Mouse (Mus musculus): ENCODE results near the gene Ngrn. TPM values are rescaled to one million over a fixed set of nuclear protein-coding genes. Genes with fewer than 3 reads are reported as not detected.

Ngrn gene
- polyA plus RNA-seq (2012; rRNA removed; ENCODE audit: low replicate concordance): 10.9 and 12.6 TPM in 2 replicates

GRCm38 (mm10) chr7:80260625-80261371 lies at the start of gene Ngrn:
TSS of gene Ngrn (plus strand) at chr7:80261215.

GRCm38 (mm10) chr7:80232489-80233029 lies 28.5 kb upstream of the Ngrn start, which contains the start of the genes Cib1 and Gdpgp1:
TSS of gene Cib1 (minus strand) at chr7:80232813.
TSS of gene Gdpgp1 (plus strand) at chr7:80232865.

GRCm38 (mm10) chr7:80246148-80246721 lies 14.8 kb upstream of the Ngrn start, which contains the start of gene Ttll13:
TSS of gene Ttll13 (plus strand) at chr7:80246376.

GRCm38 (mm10) chr7:80268897-80269750 lies 8.1 kb downstream of the Ngrn start, which contains the start of gene Vps33b:
TSS of gene Vps33b (plus strand) at chr7:80269649.

GRCm38 (mm10) chr7:80294062-80294763 lies 33.2 kb downstream of the Ngrn start, which contains the start of gene Prc1:
TSS of gene Prc1 (plus strand) at chr7:80294450.

Other genes with a start within 250 kb of the Ngrn start
- 37.2 and 42.2 TPM in 2 replicates for gene Zfp710, start 236.4 kb upstream of the Ngrn start, polyA plus RNA-seq (2012; rRNA removed; ENCODE audit: low replicate concordance)
- 66.2 and 67.7 TPM in 2 replicates for gene Idh2, start 145.8 kb upstream of the Ngrn start, polyA plus RNA-seq (2012; rRNA removed; ENCODE audit: low replicate concordance)
- gene Sema4b, start 74.4 kb upstream of the Ngrn start, polyA plus RNA-seq (2012; rRNA removed; ENCODE audit: low replicate concordance): 55.3 and 79.0 TPM in 2 replicates
- gene Cib1, start 28.4 kb upstream of the Ngrn start, polyA plus RNA-seq (2012; rRNA removed; ENCODE audit: low replicate concordance): 543 and 731 TPM in 2 replicates
- 2.1 and 3.7 TPM in 2 replicates for gene Gdpgp1, start 28.4 kb upstream of the Ngrn start, polyA plus RNA-seq (2012; rRNA removed; ENCODE audit: low replicate concordance)
- gene Ttll13, start 14.8 kb upstream of the Ngrn start, polyA plus RNA-seq (2012; rRNA removed; ENCODE audit: low replicate concordance): 0.05 TPM in 1 of 2 replicates, not detected in the other
- gene Vps33b, start 8.4 kb downstream of the Ngrn start, polyA plus RNA-seq (2012; rRNA removed; ENCODE audit: low replicate concordance): 7.4 and 8.3 TPM in 2 replicates
- 7.4 and 10.6 TPM in 2 replicates for gene Prc1, start 33.2 kb downstream of the Ngrn start, polyA plus RNA-seq (2012; rRNA removed; ENCODE audit: low replicate concordance)
- gene Rccd1, start 63.2 kb downstream of the Ngrn start, polyA plus RNA-seq (2012; rRNA removed; ENCODE audit: low replicate concordance): 4.8 and 5.1 TPM in 2 replicates
- gene Unc45a, start 79.8 kb downstream of the Ngrn start, polyA plus RNA-seq (2012; rRNA removed; ENCODE audit: low replicate concordance): 40.9 and 49.0 TPM in 2 replicates
- gene Hddc3, start 81.9 kb downstream of the Ngrn start, polyA plus RNA-seq (2012; rRNA removed; ENCODE audit: low replicate concordance): 14.5 and 19.6 TPM in 2 replicates
- 23.8 and 33.0 TPM in 2 replicates for gene Man2a2, start 110.2 kb downstream of the Ngrn start, polyA plus RNA-seq (2012; rRNA removed; ENCODE audit: low replicate concordance)
- 10.6 and 12.4 TPM in 2 replicates for gene Fes, start 126.7 kb downstream of the Ngrn start, polyA plus RNA-seq (2012; rRNA removed; ENCODE audit: low replicate concordance)
- 90.7 and 95.4 TPM in 2 replicates for gene Furin, start 144.2 kb downstream of the Ngrn start, polyA plus RNA-seq (2012; rRNA removed; ENCODE audit: low replicate concordance)

All from duodenum, adult 2 months (tissue).